Mouse (Mus musculus) heart, postnatal 0 days (tissue): ENCODE results near the gene Hsf2bp.

Source experiments
- CTCF ChIP-seq: IDR thresholded peaks from 2 replicates; pipeline ENCODE4 v1.5.1; 2016; ENCODE audit warnings: antibody characterized with exemption, control low read depth, low read depth
- EP300 ChIP-seq: IDR thresholded peaks from 2 replicates; pipeline ENCODE4 v1.6.1; 2016; ENCODE audit warnings: antibody characterized with exemption, low read depth

DNA sequence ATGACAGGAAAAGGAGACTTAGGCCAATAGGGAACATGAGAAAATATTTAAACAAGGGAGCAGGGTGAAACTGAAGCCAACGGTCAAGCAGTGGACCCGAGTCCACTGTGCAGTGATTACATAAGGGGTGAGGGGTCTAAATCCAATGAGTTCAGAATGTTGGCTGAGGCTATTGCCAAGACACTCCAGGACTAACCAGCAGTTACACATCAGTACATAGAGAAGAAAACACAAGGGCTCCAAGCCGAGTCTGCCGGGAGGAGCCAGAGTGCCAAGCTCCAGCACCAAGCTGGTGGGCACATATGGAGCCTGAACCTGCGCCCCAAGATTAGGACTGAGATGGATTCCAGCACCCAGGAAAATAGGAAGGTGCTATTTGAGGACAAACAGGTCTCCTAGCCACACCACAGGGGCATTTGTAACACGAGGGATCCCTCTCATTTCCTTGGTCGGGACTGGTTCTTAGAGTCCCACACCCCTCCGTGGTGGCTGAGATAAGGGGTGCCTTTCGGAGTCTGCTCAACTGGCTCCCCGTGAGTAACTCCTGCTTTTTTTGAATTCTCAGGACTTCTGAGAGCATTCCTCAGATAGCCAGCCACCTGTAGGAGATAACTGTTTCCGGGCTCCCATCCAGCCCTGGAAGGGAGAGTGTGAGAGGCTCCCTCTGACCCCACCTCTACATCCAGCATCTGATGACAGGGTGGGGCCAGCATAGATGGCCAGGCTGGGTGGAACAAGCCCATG is 134.5 kb downstream of the Hsf2bp start:
- no peak for TF ChIP-seq CTCF
- no peak for TF ChIP-seq EP300
